Mouse (Mus musculus) myocyte (in vitro differentiated cells): ENCODE results near the gene Ranbp17.

Source experiments
- CEBPB ChIP-seq: IDR thresholded peaks from 2 replicates; pipeline ENCODE4 v1.6.1; 2011; ENCODE audit warnings: mild to moderate bottlenecking, moderate library complexity; ENCODE audit not compliant: poor library complexity, insufficient read depth, severe bottlenecking
- E2F4 ChIP-seq: IDR thresholded peaks from one replicate; pipeline ENCODE4 v1.6.1; 2011; ENCODE audit warnings: mild to moderate bottlenecking, control low read depth, moderate library complexity; ENCODE audit not compliant: insufficient read depth
- MAX ChIP-seq: IDR thresholded peaks from one replicate; pipeline ENCODE4 v1.6.1; 2011; ENCODE audit warnings: low read depth, mild to moderate bottlenecking, control low read depth
- MYOD1 ChIP-seq, 3 experiments: IDR thresholded peaks; one replicate each; pipeline ENCODE4 v1.6.1; 2011; ENCODE audit warnings: control low read depth in 2 of 3, low read depth in 2 of 3, mild to moderate bottlenecking in 2 of 3, moderate library complexity in 1 of 3; ENCODE audit not compliant: insufficient read length in 2 of 3, control insufficient read depth in 1 of 3
- POLR2A ChIP-seq: IDR thresholded peaks from one replicate; pipeline ENCODE4 v1.6.1; 2011; ENCODE audit warnings: low read depth, mild to moderate bottlenecking, control low read depth, moderate library complexity; ENCODE audit not compliant: insufficient read length
- POLR2AphosphoS2 ChIP-seq: IDR thresholded peaks from one replicate; pipeline ENCODE4 v1.6.1; 2011; ENCODE audit warnings: low read depth, control low read depth; ENCODE audit not compliant: insufficient read length
- SRF ChIP-seq: IDR thresholded peaks from one replicate; pipeline ENCODE4 v1.6.1; 2011; ENCODE audit warnings: low read depth; ENCODE audit not compliant: control insufficient read depth, insufficient read length
- TCF12 ChIP-seq: IDR thresholded peaks from one replicate; pipeline ENCODE4 v1.6.1; 2011; ENCODE audit warnings: mild to moderate bottlenecking, control low read depth; ENCODE audit not compliant: poor library complexity, insufficient read depth, severe bottlenecking
- USF1 ChIP-seq: IDR thresholded peaks from one replicate; pipeline ENCODE4 v1.6.1; 2011; ENCODE audit warnings: low read depth, mild to moderate bottlenecking, control low read depth, moderate library complexity

DNA sequence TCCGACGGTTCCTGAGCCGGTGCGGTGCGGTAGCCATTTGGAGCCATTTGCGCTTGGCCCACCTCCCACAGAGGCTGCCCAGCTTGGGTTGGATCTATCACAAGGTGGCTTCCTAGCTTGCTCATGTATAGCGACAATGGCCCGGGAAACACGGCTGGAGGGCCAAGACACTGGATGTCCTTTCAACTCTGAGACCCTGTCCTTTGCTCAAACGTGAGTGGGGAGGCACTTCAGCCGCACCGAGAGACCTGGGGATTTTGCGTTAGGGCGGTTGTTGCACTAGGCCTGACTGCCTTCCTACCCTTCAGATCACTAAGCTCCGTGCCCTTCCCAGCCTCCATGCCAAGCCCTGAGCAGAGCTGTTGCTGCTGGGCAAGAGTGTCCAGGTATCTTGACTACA is 315.9 kb downstream of the Ranbp17 start:
- TF ChIP-seq MAX (no peak), CEBPB (no peak), POLR2AphosphoS2 (no peak), MYOD1 (IDR thresholded peaks at IDR 0.05; ENCODE audit: control insufficient read depth in 1 of 3, insufficient read length in 2 of 3, low read depth in 2 of 3) (no peak), POLR2A (no peak), USF1 (no peak), TCF12 (no peak), E2F4 (no peak), SRF (no peak)
